Mouse (Mus musculus) hindbrain, embryonic 15.5 days (tissue): Measurements from ENCODE around the gene Slc1a1. TPM values are rescaled to one million over a fixed set of nuclear protein-coding genes. Genes with fewer than 3 reads are reported as not detected.

Source experiments
- ATAC-seq: fragments of 200-750 bp; cut with Nextera tagmentation; 2 replicates; pipeline ENCODE4 v1.8.0; 2017; ENCODE audit warnings: low read depth, moderate number of reproducible peaks, moderate TSS enrichment; ENCODE audit not compliant: low FRiP score
- H3K27ac ChIP-seq: fragments of 300-500 bp; sonication (generic); replicated peaks from 2 replicates; pipeline ENCODE4 v1.5.1; 2015; ENCODE audit warnings: mild to moderate bottlenecking, inconsistent platforms
- H3K27me3 ChIP-seq: fragments of 300-500 bp; sonication (generic); 2 replicates; pipeline ENCODE4 v1.6.1; 2015; ENCODE audit warnings: control low read depth, inconsistent platforms
- H3K36me3 ChIP-seq: fragments of 300-500 bp; sonication (generic); 2 replicates; pipeline ENCODE4 v1.6.1; 2015; ENCODE audit warnings: control low read depth, inconsistent platforms
- H3K4me1 ChIP-seq: fragments of 300-500 bp; sonication (generic); replicated peaks from 2 replicates; pipeline ENCODE4 v1.6.1; 2015; ENCODE audit warnings: control low read depth, inconsistent platforms
- H3K4me2 ChIP-seq: fragments of 300-500 bp; sonication (generic); 2 replicates; pipeline ENCODE4 v1.6.1; 2015; ENCODE audit warnings: moderate library complexity, mild to moderate bottlenecking, inconsistent platforms
- H3K4me3 ChIP-seq: fragments of 300-500 bp; sonication (generic); 2 replicates; pipeline ENCODE4 v1.5.1; 2015; ENCODE audit warnings: mild to moderate bottlenecking, inconsistent platforms
- H3K9ac ChIP-seq: fragments of 300-500 bp; sonication (generic); 2 replicates; pipeline ENCODE4 v1.6.1; 2015; ENCODE audit warnings: inconsistent platforms
- H3K9me3 ChIP-seq: fragments of 300-500 bp; sonication (generic); 2 replicates; pipeline ENCODE4 v1.6.1; 2016; ENCODE audit warnings: control low read depth, inconsistent platforms
- WGBS: fragments of 180-500 bp; shearing (Covaris S2); methylation state at CpG from one replicate; pipeline ENCODE4 v1.1.7; 2015; 5-methylcytosine and 5-hydroxymethylcytosine counted together
- polyA plus RNA-seq: library from polyadenylated mRNA; unstranded; fragments of >200 nt; fragmentation: Nextera tagmentation; extraction: Ambion mirVana; gene quantifications from 2 replicates; pipeline ENCODE4 v1.2.1, GENCODE M21; 2015

Slc1a1 gene
- polyA plus RNA-seq, 1 experiment from 2014 or later = 44.5 TPM

DNA sequence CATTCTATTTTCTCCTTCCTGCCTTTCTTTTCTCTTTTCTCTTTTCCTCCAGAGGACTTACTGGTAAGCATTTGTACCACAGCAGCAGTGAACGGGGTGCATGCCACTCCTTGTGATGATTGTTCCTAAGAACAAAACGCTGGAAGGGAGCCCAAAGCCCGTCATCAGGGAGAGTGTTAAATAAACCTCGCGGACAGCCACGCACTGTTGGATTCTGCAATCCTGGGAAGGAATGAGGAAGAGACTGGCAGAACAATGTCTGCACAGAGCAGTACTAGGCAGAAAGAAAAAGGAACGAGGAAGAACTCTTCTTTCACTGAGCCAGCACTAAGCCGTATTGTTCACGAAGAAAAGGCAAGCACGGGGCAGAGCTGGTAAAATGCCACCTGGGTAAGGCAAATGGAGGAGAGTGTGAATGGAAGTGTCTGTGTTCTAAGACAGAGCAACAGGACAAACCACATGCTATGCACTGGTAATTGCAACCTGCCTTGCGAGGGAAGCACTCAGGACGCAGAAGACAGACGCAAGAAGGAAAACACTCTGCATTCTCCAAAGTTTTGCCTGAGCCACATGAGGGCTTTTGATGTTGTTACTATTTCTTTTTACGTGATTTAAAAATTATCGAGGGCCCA, 7.0 kb upstream of the Slc1a1 start:
- peaks cover 9% of the 10 kb centered on the region; the same call in 1 of the 2 replicates for H3K4me1 ChIP-seq
- peak overlapping the region; percentile 10; the same call in 1 of the 2 replicates for H3K4me3 ChIP-seq
- H3K27ac ChIP-seq = no peak overlapping the region
- peak overlapping the region; percentile 47 for H3K4me2 ChIP-seq
- WGBS = 24% methylated on average over 15 of the region's 15 CpGs
- H3K36me3 ChIP-seq = no peaks in the 10 kb centered on the region
- no peaks in the 10 kb centered on the region for H3K9me3 ChIP-seq
- peak; percentile 56; the same call in 1 of the 2 replicates for ATAC-seq
- no peaks in the 10 kb centered on the region for H3K27me3 ChIP-seq
- 0 out of 2 replicates have a peak overlapping the region, but pooled peaks have one; percentile 14 for H3K9ac ChIP-seq

GRCm38 (mm10) chr19:28831324-28831723, 3.5 kb upstream of the Slc1a1 start:
- Histone ChIP-seq H3K27ac (no peak overlapping the region), H3K4me3 (no peak overlapping the region), H3K4me2 (no peak overlapping the region), H3K36me3 (no peaks in the 10 kb centered on the region), H3K9ac (no peak overlapping the region), H3K4me1 (peaks cover 18% of the 10 kb centered on the region), H3K9me3 (no peaks in the 10 kb centered on the region), H3K27me3 (no peaks in the 10 kb centered on the region)
- no peak for ATAC-seq

DNA sequence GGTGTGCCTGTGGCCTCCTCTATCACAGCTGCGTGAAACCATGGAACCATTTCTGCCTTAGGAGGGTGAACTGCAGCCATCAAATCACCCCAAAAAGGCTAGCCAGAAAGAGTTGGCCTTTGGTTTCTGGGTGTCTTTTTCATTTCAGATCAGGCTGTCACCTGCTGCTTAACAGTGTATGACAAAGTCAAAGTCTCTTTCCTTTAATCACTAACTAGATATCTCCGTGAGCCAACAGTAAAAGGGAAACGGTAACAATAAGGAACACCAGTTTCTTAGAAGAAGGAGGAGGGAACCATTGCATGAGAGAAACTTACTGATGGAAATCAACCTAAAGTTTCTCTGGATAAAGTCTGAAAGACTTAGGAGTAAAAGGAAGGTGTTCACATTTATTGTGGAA, 2.2 kb upstream of the Slc1a1 start:
- no peaks in the 10 kb centered on the region for H3K27me3 ChIP-seq
- ATAC-seq = no peak
- no peaks in the 10 kb centered on the region for H3K9me3 ChIP-seq
- H3K9ac ChIP-seq = no peak overlapping the region
- H3K27ac ChIP-seq = no peak overlapping the region
- H3K4me2 ChIP-seq = no peak overlapping the region
- H3K4me3 ChIP-seq = no peak overlapping the region
- WGBS = 89% methylated on average over 3 of the region's 3 CpGs
- H3K36me3 ChIP-seq = no peaks in the 10 kb centered on the region
- peaks cover 24% of the 10 kb centered on the region for H3K4me1 ChIP-seq

DNA sequence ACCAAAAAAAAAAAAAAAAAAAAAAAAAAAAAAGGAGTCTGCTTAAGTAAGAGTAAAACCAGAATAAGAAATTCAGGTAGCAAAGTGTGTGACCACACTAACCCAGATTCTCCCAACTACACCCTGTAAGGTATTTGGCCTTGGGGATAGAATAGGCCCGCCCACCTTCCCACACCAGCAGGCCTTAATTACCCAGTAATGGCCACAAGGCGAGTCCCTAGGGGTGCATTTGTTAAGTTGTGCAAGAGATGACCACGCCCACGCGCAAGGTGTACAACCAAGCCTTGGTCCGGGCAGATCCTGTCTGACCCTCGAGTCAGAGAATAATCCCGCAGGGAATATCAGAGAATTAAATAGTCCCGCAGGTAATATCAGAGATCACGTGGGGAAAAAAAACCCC, 461 bp upstream of the Slc1a1 start:
- Histone ChIP-seq H3K4me1 (peaks cover 18% of the 10 kb centered on the region), H3K9me3 (no peaks in the 10 kb centered on the region), H3K36me3 (no peaks in the 10 kb centered on the region), H3K4me2 (peak overlapping the region; percentile 68), H3K27ac (peak overlapping the region; percentile 84), H3K27me3 (no peaks in the 10 kb centered on the region), H3K4me3 (peak overlapping the region; percentile 60), H3K9ac (peak overlapping the region; percentile 66)
- 11% methylated on average over 10 of the region's 10 CpGs for WGBS
- ATAC-seq = peak; percentile 60

GRCm38 (mm10) chr19:28835500-28835864, 633 bp downstream of the Slc1a1 start:
- Histone ChIP-seq H3K4me1 (peaks cover 18% of the 10 kb centered on the region), H3K9ac (peak overlapping the region; percentile 66), H3K27ac (peak overlapping the region; percentile 84), H3K4me3 (peak overlapping the region; percentile 60), H3K4me2 (peak overlapping the region; percentile 68), H3K27me3 (no peaks in the 10 kb centered on the region), H3K9me3 (no peaks in the 10 kb centered on the region), H3K36me3 (no peaks in the 10 kb centered on the region)
- WGBS = 7% methylated on average over 9 of the region's 9 CpGs
- peak; percentile 35; the same call in 1 of the 2 replicates for ATAC-seq

DNA sequence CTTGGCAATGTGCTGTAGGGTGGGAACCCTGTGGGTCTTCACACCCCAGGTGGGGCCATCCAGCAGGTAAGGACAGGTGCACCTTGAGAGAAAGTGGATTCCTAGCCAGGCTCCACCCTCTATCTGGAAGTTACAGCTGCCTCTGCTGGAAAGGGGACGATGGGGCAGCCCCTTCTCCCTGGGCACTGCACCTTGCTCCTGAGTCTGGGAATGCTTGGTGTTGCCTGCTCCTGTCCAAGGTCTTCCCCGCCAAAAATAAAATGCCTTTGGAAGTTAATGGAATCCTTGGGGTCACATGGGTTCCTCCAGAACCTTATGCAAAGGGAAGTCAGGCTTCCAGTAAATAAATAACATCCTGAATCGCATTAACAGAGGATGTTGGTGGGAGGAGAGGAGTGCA, 1.3 kb downstream of the Slc1a1 start:
- Histone ChIP-seq H3K9me3 (no peaks in the 10 kb centered on the region), H3K9ac (peak overlapping the region; percentile 66), H3K4me3 (peak overlapping the region; percentile 60), H3K4me2 (peak overlapping the region; percentile 68), H3K4me1 (peaks cover 18% of the 10 kb centered on the region), H3K27me3 (no peaks in the 10 kb centered on the region), H3K27ac (no peak overlapping the region), H3K36me3 (no peaks in the 10 kb centered on the region)
- 65% methylated on average over 3 of the region's 3 CpGs for WGBS
- no peak for ATAC-seq

GRCm38 (mm10) chr19:28836651-28837410, 2.0 kb downstream of the Slc1a1 start:
- Histone ChIP-seq H3K27me3 (no peaks in the 10 kb centered on the region), H3K9ac (no peak overlapping the region), H3K4me3 (0 out of 2 replicates have a peak overlapping the region, but pooled peaks have one; percentile 60), H3K4me1 (peaks cover 18% of the 10 kb centered on the region), H3K36me3 (no peaks in the 10 kb centered on the region), H3K9me3 (no peaks in the 10 kb centered on the region), H3K27ac (no peak overlapping the region), H3K4me2 (peak overlapping the region; percentile 68)
- no peak for ATAC-seq
- 74% methylated on average over 11 of the region's 11 CpGs for WGBS

- 73% methylated on average over 2 of the region's 2 CpGs for WGBS
- H3K4me3 ChIP-seq = no peak overlapping the region
- no peaks in the 10 kb centered on the region for H3K9me3 ChIP-seq
- no peak overlapping the region for H3K27ac ChIP-seq
- no peak overlapping the region for H3K4me2 ChIP-seq
- no peak overlapping the region for H3K9ac ChIP-seq
- H3K27me3 ChIP-seq = no peaks in the 10 kb centered on the region
- no peaks in the 10 kb centered on the region for H3K36me3 ChIP-seq
- peaks cover 18% of the 10 kb centered on the region for H3K4me1 ChIP-seq
- no peak for ATAC-seq
Observed at GRCm38 (mm10) chr19:28838796-28839195, 3.9 kb downstream of the Slc1a1 start.

- no peak overlapping the region for H3K27ac ChIP-seq
- no peaks in the 10 kb centered on the region for H3K36me3 ChIP-seq
- no peaks in the 10 kb centered on the region for H3K9me3 ChIP-seq
- no peak overlapping the region for H3K9ac ChIP-seq
- ATAC-seq = peak; percentile 54; the same call in 1 of the 2 replicates
- H3K27me3 ChIP-seq = no peaks in the 10 kb centered on the region
- no peak overlapping the region for H3K4me2 ChIP-seq
- H3K4me3 ChIP-seq = no peak overlapping the region
- 65% methylated on average over 8 of the region's 8 CpGs for WGBS
- H3K4me1 ChIP-seq = peaks cover 3% of the 10 kb centered on the region; the same call in 1 of the 2 replicates
Observed at GRCm38 (mm10) chr19:28844946-28845710, 10.3 kb downstream of the Slc1a1 start.

DNA sequence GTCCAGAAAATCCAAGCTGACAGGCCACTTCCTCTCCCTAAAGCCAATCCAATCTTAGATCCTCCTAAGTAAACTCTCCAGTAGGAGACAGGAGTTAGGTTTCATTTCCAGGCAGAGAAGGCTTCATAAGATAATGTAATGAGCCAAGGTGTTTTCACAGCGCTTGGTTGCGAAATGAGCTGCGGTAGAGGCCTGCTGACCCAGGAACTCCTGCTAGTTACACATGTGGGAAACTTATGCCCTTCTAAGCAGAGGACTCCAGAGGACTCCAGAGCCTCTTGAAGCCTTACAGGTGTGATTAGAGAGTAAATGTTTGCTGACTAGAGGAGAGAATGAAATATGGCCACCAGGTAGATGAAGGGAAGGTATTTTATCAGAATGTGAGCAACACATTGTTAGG, 15.7 kb downstream of the Slc1a1 start:
- H3K9ac ChIP-seq = no peak overlapping the region
- ATAC-seq = no peak
- no peaks in the 10 kb centered on the region for H3K4me1 ChIP-seq
- WGBS = 89% methylated on average over 3 of the region's 3 CpGs
- H3K4me2 ChIP-seq = no peak overlapping the region
- no peak overlapping the region for H3K27ac ChIP-seq
- H3K36me3 ChIP-seq = no peaks in the 10 kb centered on the region
- H3K27me3 ChIP-seq = no peaks in the 10 kb centered on the region
- no peak overlapping the region for H3K4me3 ChIP-seq
- no peaks in the 10 kb centered on the region for H3K9me3 ChIP-seq

- no peak overlapping the region for H3K4me2 ChIP-seq
- H3K9me3 ChIP-seq = no peaks in the 10 kb centered on the region
- no peaks in the 10 kb centered on the region for H3K4me1 ChIP-seq
- H3K36me3 ChIP-seq = no peaks in the 10 kb centered on the region
- no peak for ATAC-seq
- H3K4me3 ChIP-seq = no peak overlapping the region
- 91% methylated on average over 3 of the region's 3 CpGs for WGBS
- no peak overlapping the region for H3K27ac ChIP-seq
- no peak overlapping the region for H3K9ac ChIP-seq
- H3K27me3 ChIP-seq = no peaks in the 10 kb centered on the region
Observed at GRCm38 (mm10) chr19:28852001-28852400, 17.2 kb downstream of the Slc1a1 start.

GRCm38 (mm10) chr19:28854831-28855230, 20.0 kb downstream of the Slc1a1 start:
- H3K9ac ChIP-seq = no peak overlapping the region
- H3K4me2 ChIP-seq = no peak overlapping the region
- H3K36me3 ChIP-seq = no peaks in the 10 kb centered on the region
- no peak for ATAC-seq
- H3K4me1 ChIP-seq = no peaks in the 10 kb centered on the region
- WGBS = 84% methylated on average over 1 of the region's 1 CpGs
- no peak overlapping the region for H3K27ac ChIP-seq
- H3K9me3 ChIP-seq = no peaks in the 10 kb centered on the region
- no peak overlapping the region for H3K4me3 ChIP-seq
- H3K27me3 ChIP-seq = no peaks in the 10 kb centered on the region
